Mouse (Mus musculus) limb, embryonic 11.5 days (tissue): ENCODE results near the gene Sdcbp2. TPM values are rescaled to one million over a fixed set of nuclear protein-coding genes. Genes with fewer than 3 reads are reported as not detected.

Experiments used
- polyA plus RNA-seq: library from polyadenylated mRNA; unstranded; fragments of >200 nt; fragmentation: Nextera tagmentation; extraction: Ambion mirVana; gene quantifications from 2 replicates; pipeline ENCODE4 v1.2.1, GENCODE M21; 2014

The Sdcbp2 gene
- polyA plus RNA-seq, 1 experiment from 2014 or later: 0.48 TPM

Other genes starting within 250 kb of the Sdcbp2 start
- gene 4921509C19Rik, start 96.5 kb upstream of the Sdcbp2 start, polyA plus RNA-seq: not detected in 2 replicates
- 313 and 321 TPM in 2 replicates for gene Nsfl1c, start 78.4 kb upstream of the Sdcbp2 start, polyA plus RNA-seq
- 494 and 502 TPM in 2 replicates for gene Fkbp1a, start 30.1 kb upstream of the Sdcbp2 start, polyA plus RNA-seq
- gene Snph, start 60.0 kb downstream of the Sdcbp2 start, polyA plus RNA-seq: 0.06 and 0.21 TPM in 2 replicates
- gene Rad21l, start 95.9 kb downstream of the Sdcbp2 start, polyA plus RNA-seq: not detected in 2 replicates
- 1.7 and 2.3 TPM in 2 replicates for gene Tmem74b, start 129.4 kb downstream of the Sdcbp2 start, polyA plus RNA-seq
- gene Psmf1, start 171.6 kb downstream of the Sdcbp2 start, polyA plus RNA-seq: 52.8 and 54.1 TPM in 2 replicates